Mouse (Mus musculus): Measurements from ENCODE around the gene Slc25a33.

Gene Slc25a33

GRCm38 (mm10) chr4:149727636-149728035 lies 46.4 kb downstream of the Slc25a33 start:
- no peak for DNase-seq (ENCODE audit: low read depth)

- no peak for DNase-seq (ENCODE audit: low read depth)
Observed at GRCm38 (mm10) chr4:149725661-149726350, 48.3 kb downstream of the Slc25a33 start.

GRCm38 (mm10) chr4:149724916-149725470 lies 49.1 kb downstream of the Slc25a33 start:
- DNase-seq (ENCODE audit: low read depth) = no peak

GRCm38 (mm10) chr4:149723855-149724731 lies 50.0 kb downstream of the Slc25a33 start:
- no peak for DNase-seq (ENCODE audit: low read depth)

GRCm38 (mm10) chr4:149723021-149723390 lies 51.1 kb downstream of the Slc25a33 start:
- no peak for DNase-seq (ENCODE audit: low read depth)

- no peak for DNase-seq (ENCODE audit: low read depth)
Observed at GRCm38 (mm10) chr4:149722104-149723020, 51.7 kb downstream of the Slc25a33 start.

GRCm38 (mm10) chr4:149721163-149721562 lies 52.9 kb downstream of the Slc25a33 start:
- DNase-seq (ENCODE audit: low read depth) = no peak

- no peak for DNase-seq (ENCODE audit: low read depth)
Observed at GRCm38 (mm10) chr4:149719686-149720085, 54.4 kb downstream of the Slc25a33 start.

GRCm38 (mm10) chr4:149714542-149714941 lies 59.5 kb downstream of the Slc25a33 start:
- no peak for DNase-seq (ENCODE audit: low read depth)

GRCm38 (mm10) chr4:149711955-149712354 lies 62.1 kb downstream of the Slc25a33 start:
- no peak for DNase-seq (ENCODE audit: low read depth)

GRCm38 (mm10) chr4:149711485-149711884 lies 62.6 kb downstream of the Slc25a33 start:
- DNase-seq (ENCODE audit: low read depth) = no peak

- peak; percentile 73 for DNase-seq (ENCODE audit: low read depth)
Observed at GRCm38 (mm10) chr4:149710510-149710909, 63.6 kb downstream of the Slc25a33 start.

- DNase-seq (ENCODE audit: low read depth) = no peak
Observed at GRCm38 (mm10) chr4:149705941-149706340, 68.1 kb downstream of the Slc25a33 start.

GRCm38 (mm10) chr4:149705298-149705697 lies 68.8 kb downstream of the Slc25a33 start:
- no peak for DNase-seq (ENCODE audit: low read depth)

GRCm38 (mm10) chr4:149702210-149702979 lies 71.7 kb downstream of the Slc25a33 start, which contains the start of gene Pik3cd:
Gene Pik3cd, minus strand, starts transcription at chr4:149702571.
- DNase-seq (ENCODE audit: low read depth) = no peak

- no peak for DNase-seq (ENCODE audit: low read depth)
Observed at GRCm38 (mm10) chr4:149701426-149702209, 72.5 kb downstream of the Slc25a33 start.

- no peak for DNase-seq (ENCODE audit: low read depth)
Observed at GRCm38 (mm10) chr4:149699953-149700352, 74.1 kb downstream of the Slc25a33 start.

GRCm38 (mm10) chr4:149698197-149698821 lies 75.8 kb downstream of the Slc25a33 start:
- DNase-seq (ENCODE audit: low read depth) = no peak

GRCm38 (mm10) chr4:149697506-149698196 lies 76.4 kb downstream of the Slc25a33 start:
- DNase-seq (ENCODE audit: low read depth) = no peak

Data from fibroblast of lung, adult 2 months (primary cell).